Mouse (Mus musculus): Measurements from ENCODE around the gene Shank2.
A peak's percentile ranks its signal among the peaks of the same experiment; 100 is the strongest.

Shank2 gene

GRCm38 (mm10) chr7:144271074-144271473, 269.3 kb downstream of the Shank2 start:
- no peak for DNase-seq (ENCODE audit: low read depth)

DNA sequence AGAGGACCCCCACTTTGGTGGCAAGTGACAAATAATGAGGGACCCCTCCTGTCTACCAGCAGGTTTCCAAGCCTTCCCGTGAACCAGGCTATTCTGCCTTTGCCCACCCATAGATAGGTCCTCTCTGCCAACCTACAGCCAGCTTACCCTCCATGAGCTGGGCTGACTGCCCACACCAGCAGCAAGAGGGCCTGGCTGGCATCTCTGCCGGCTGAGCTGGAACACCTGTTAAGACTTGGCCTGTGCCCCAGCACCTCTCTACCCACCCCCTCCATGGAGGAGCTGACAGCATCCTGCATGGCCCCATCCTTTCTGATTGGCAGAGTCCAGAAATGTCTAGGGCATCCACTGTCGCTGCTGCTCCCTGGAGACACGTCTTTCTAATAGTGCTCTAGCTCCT, 277.0 kb downstream of the Shank2 start:
- no peak for DNase-seq (ENCODE audit: low read depth)

DNA sequence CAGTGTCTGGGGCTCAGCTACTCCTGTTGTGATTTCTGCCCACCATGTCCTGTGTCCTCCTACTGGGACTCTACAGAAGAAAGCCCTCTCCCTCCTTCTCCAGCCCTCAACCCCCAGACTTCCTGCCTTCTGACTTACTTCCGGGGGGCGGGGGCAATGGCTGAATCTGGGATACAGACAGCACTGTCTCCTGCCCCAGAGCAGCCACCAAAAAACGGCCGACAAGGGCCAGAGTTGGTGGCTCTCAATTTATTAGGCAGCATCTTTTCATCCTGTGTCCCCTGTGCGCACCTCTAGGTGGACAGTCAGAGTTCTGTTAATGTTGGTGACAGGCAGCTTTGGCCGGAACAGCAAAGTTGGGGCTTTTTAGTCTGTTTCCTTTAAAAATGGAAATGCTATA, 282.0 kb downstream of the Shank2 start:
- DNase-seq (ENCODE audit: low read depth) = no peak

GRCm38 (mm10) chr7:144284241-144285065, 282.7 kb downstream of the Shank2 start:
- no peak for DNase-seq (ENCODE audit: low read depth)

DNA sequence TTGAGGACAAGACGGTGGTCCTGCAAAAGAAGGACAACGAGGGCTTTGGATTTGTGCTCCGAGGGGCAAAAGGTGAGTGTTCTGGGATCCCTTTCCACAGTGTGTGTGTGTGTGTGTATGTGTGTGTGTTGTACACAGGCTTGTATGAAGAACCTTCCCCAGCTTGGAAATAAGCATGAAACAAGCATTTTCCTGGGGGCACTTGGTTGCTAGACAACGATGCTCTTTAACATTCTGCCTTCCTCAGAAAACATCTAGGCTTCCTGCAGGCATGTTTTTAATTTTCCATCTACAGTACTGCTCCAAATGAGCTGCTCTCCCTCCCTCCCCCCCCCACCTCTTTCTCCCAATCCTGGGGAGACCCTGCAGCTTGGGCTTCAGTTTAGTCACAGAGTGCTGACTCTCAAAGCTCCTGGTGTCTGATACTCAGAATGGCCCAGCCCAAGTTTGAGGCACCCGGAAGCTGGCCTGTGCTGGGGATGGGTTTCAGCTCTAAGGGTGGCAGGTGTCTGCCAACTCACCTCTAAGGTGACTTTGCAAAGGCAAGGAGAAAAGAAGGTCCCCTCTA, 283.4 kb downstream of the Shank2 start:
- no peak for DNase-seq (ENCODE audit: low read depth)

GRCm38 (mm10) chr7:144285912-144286311, 284.2 kb downstream of the Shank2 start:
- DNase-seq (ENCODE audit: low read depth) = no peak

- no peak for DNase-seq (ENCODE audit: low read depth)
Observed at GRCm38 (mm10) chr7:144287991-144288390, 286.3 kb downstream of the Shank2 start.

DNA sequence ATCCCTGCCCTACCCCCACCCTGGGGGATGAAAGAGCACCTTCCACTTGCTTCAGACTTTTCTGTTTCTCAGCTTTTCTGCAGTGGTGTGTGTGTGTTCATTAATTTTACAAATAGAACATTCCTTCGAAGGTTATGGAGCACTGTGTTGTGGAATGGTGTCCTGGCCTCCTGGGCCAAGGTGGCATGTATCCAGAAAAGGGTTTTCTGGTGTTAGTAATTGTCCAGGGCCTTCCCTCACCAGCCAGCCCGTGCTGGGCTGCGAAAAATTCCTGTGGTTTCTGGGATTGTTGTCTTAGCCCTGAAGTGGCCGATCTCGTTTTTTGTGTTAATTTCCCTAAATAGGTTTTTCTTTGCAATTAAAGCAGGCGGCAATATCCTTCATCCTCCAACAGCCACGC, 289.8 kb downstream of the Shank2 start:
- no peak for DNase-seq (ENCODE audit: low read depth)

DNA sequence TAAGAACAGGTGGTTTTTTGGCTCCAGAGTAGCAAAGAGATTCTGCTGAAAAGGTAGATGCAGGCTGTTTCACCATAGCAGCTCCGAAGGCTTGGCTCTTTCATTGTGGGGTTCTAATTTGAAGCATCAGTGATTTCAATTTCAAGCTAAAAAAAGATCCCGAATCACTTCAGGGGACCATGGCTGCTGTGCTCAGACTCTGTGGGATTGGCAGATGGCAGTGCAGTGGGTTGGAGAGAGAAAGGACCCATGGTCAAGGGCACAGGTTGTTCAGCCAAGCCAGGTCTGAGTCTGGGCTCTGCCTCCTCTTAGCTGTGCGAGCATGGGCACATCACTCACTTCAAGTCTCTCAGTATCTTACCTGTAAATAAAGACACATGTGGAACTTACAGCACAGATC, 291.9 kb downstream of the Shank2 start:
- DNase-seq (ENCODE audit: low read depth) = no peak

DNA sequence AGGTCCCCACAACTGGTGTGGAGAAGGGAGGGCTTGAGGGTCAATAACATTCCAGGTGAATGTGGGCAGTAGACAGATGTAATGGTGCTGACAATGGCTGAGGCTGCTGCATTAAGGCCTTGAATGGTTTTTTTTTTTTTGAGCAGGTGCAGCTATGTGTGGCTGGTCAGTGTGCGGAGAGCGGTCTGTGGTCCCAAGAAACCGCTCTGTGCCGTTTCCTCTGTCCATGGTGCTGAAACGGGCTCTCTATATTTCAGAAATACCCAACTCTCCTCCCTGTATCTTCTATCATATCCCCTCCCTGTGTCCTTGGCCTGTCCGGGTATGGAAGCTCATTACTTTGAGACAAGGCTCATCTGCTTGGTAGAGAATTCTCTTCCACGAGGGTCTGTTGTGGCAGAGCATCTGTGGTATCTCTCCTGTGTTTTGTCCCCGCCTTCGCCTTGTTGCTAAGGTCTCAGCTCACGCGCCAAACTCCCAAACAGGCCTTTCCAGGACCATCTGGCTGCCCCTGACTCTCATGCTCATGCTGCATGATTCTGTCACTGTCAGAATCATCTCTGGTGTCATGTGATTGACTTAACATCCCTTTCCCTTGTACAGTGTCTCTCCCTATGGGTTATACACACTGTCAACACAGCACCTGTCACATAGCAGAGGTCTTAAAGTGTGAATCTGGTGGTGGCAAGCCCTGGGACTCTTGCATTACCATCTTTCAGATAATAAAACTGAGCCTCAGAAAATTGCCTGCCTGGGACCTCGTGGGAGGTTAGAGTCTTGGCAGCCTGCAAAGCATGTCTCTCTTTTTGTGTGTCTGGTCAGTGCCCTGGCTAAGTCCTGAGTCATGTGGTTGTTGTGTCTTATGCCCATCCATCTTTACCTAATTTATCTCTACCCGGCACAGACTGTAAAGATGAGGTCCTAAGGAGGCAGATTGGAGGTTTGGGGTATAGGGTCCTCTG, 292.8 kb downstream of the Shank2 start:
- peak; percentile 25 for DNase-seq (ENCODE audit: low read depth)

GRCm38 (mm10) chr7:144299351-144299750, 297.6 kb downstream of the Shank2 start:
- DNase-seq (ENCODE audit: low read depth) = no peak

DNA sequence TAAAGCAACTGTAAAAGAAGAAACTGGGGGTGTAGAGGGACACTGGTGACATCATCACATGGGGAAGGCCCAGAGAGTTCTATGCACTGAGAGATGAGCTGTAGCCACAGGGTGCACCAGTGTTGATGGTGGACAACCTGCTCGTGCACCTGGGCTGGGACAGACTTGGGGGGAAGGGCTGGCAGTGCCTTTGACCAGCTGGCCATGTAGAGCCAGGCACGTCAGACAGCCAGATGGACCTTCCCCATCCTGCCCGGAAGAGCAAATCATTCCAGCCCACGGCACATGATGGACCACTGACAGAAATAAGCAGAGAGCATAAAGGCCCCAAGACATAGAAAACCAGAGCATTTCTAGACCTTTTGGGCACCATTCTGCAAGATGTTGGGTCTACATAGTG, 299.9 kb downstream of the Shank2 start:
- no peak for DNase-seq (ENCODE audit: low read depth)

GRCm38 (mm10) chr7:144302498-144302897, 300.8 kb downstream of the Shank2 start:
- DNase-seq (ENCODE audit: low read depth) = no peak

DNA sequence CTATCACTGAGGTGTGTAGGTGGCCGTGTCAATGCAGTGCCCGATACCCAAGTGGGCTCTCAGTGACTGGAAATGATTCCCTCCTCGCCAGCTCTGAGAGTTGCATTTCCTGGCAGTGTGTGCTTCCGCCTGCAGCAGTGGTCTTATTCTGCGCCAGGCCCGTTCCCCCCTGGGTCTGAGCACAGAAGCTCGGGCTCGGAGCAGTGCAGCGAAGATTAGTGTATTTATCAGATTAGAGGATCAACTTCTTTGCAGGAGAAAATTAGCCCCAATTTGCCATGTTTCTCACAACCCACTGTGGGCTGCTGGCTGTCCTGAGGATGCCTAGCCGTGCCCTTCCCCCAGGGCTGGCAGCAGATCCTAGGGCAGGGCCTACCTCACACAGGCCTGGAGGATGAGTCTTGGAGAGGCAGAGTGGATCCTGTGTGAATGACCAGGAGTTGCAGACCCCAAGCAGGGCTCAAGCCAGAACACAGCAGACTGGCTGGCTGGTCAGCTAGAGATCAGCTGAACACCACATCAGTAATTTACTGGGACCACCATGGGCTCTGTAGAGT, 306.2 kb downstream of the Shank2 start:
- no peak for DNase-seq (ENCODE audit: low read depth)

- no peak for DNase-seq (ENCODE audit: low read depth)
Observed at GRCm38 (mm10) chr7:144314438-144315105, 312.8 kb downstream of the Shank2 start.

- DNase-seq (ENCODE audit: low read depth) = no peak
Observed at GRCm38 (mm10) chr7:144316224-144316623, 314.5 kb downstream of the Shank2 start.

DNA sequence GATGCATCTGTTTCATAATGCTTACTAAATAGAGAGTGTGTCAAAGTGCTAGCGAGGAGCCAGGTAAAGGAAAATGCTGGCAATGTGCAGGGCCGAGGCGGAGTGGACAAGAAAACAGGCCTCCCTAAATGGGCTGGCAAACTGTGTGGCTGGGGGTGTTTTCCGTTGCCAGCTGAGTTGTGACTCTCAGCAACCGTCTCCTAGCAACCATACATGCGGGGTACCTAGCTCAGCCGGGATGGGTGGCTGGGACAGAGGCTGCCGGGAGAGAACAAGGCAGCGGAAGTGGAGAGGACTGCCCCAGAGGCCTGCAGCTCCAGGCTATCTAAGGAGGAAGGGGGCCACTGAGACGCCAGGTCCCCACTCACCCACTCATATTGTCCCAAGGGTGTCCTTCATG, 315.1 kb downstream of the Shank2 start:
- DNase-seq (ENCODE audit: low read depth) = no peak

DNA sequence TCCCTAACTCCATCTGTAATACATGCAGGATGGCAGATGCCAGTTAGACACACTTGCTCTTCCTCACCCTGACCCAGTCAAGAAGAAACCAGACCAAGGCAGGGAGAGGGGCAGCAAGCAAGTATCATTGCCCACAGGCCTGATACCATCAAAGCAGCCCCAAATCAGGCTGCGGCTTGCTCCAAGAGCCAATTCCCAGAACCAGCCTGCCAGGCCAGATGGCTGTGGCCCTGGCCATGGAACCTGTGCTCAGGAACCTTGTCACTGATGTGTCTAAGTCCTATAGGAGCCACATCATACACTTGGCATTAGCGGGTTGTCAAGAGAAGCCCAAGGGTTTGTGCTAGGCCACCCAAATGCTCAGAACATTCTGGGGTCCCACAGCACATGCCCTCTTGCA, 322.3 kb downstream of the Shank2 start:
- no peak for DNase-seq (ENCODE audit: low read depth)

GRCm38 (mm10) chr7:144324861-144325260, 323.1 kb downstream of the Shank2 start:
- DNase-seq (ENCODE audit: low read depth) = no peak

DNA sequence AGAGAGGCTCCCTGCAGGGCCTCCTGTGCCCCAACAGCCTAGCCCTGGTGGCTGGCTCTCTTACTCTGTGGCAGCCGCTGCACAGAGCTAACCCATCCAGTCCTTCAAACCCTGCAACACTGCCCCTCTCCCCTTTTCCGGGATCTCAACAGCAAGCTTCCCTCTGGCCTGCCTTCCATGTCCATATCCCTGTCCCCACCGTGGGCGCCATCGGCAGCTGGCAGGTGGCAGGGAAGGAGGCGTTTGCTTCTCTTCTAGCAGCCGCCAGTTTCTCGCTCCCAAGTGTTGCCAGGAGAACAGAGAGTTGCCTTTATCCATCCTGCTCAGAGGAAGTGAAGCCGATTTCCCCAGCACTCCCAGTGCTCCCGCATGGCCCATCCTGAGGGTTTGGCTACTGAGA, 323.9 kb downstream of the Shank2 start:
- DNase-seq (ENCODE audit: low read depth) = no peak

GRCm38 (mm10) chr7:144329403-144329890, 327.7 kb downstream of the Shank2 start:
- DNase-seq (ENCODE audit: low read depth) = no peak

DNA sequence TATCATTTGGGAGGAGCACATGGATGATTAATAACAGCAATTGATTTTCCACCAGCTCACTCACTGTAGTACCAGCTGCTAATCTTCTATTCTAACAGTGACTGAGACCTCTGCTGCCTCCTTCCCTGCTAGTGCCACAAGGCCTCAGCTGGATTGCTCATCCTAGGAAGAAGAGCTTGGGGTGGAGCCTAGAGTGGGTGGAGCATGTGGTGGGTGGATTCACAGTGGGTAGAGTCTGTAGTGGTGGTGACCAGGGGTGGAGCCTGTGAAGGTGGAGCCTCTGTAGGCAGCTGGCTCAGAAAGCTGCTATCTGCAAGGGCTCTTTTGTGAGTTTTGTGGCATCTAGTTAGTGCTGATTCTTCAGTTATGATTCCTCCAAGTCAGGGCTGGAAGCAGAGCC, 334.9 kb downstream of the Shank2 start:
- no peak for DNase-seq (ENCODE audit: low read depth)

Data from induced T-regulatory cell, adult 2 months (primary cell).